Mouse (Mus musculus) ZHBTc4 (cell line): ENCODE results near the gene Kdelc2.

Experiments
- DNase-seq: peaks from one replicate; pipeline ENCODE4 v3.0.0-alpha.2; 2011; ENCODE audit warnings: low read depth, low spot score

The Kdelc2 gene

GRCm38 (mm10) chr9:53383951-53384866, at the start of gene Kdelc2:
TSS of gene Kdelc2 (plus strand) at chr9:53384025.
- peak; percentile 95 for DNase-seq

GRCm38 (mm10) chr9:53335131-53335530, 48.7 kb upstream of the Kdelc2 start:
- no peak for DNase-seq

DNA sequence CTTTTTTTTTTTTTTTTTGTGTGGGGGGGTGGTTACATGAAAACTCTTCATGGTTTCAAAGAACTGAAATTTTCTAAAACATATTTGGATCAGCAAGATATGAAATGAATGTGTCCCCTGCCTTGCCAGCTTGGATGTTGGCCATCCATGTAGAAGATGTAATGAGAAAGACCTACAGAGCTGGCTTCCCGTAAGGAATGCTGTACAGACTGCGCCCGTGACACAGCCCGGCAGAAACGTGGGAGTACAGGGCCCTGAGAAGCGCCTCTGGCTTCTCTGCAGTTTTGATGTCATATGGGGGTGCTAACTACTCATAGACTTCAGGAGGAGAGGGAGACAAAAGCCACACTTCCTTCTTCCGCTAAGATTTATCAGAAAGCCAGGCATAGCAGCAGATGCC, 44.2 kb upstream of the Kdelc2 start:
- no peak for DNase-seq

DNA sequence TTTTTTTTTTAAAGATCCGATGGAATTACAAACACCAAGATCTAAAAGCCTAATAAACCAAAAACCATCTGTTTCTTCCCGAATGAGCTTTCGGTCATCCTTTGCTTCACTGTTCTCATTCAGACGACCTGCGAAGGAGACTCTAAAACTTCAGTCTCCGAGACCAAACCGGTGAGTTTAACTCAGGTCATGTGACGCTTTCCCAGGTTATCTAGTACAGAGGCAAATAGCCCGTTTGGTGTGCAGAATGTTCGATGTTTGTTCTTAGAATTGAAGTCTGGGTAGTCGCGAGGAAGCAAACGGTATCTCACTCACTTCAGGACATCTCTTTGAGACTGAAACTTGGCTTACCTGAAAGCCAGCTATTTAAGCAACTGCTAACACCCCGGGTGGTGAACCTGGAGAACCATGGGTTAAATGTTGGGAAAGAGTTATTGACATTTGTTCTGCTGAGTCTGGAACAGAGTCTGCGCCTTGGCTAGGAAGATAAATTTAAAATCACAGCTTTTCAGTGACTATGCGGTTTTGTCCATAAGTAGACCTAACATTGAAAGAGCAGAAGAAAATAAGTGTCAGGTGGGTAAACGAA, 43.4 kb upstream of the Kdelc2 start:
- DNase-seq, result peak; percentile 25

DNA sequence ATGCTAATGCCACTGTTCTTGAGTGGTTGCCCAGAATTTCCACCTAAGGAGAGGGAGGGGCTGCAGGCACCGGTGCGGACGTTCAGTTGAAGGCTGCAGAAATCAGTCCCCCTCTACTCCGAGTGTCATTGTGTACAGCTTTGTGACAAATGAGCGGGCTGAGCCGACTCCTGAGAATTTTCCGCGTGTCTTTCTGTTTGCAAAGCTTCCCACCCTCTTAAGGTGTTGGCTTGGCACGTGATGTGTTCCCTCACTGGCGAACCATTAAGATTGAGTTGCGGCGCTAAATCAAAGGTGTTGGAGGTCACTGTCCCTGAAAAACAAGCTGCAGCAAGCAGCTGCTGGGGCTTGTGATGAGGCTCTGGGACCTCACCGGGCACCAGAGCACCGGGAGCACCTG, 42.9 kb upstream of the Kdelc2 start:
- peak; percentile 71 for DNase-seq

GRCm38 (mm10) chr9:53341981-53342380, 41.8 kb upstream of the Kdelc2 start:
- DNase-seq, result no peak

GRCm38 (mm10) chr9:53344646-53345432, 39.0 kb upstream of the Kdelc2 start:
- DNase-seq, result no peak

DNA sequence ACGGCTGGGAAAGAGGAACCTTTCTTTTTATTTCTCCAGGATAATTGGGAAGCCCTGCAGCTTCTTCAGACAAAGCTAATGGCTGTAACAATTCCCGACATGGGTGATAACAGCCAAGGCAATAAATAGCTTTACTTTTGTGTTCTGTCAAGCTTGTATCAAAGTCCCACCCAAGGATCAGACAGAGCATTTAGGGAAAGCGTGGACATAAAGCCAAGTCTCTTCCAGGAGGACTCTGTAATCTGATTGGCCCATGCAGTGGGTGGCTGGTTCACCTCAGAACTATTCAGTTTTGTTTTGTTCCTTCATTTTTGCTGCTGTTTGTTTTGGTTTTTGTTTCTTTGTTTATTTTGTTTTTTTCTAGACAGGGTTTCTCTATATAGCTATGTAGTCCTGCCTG, 38.1 kb upstream of the Kdelc2 start:
- no peak for DNase-seq

- DNase-seq, result no peak
Measured at GRCm38 (mm10) chr9:53346402-53346801, 37.4 kb upstream of the Kdelc2 start.

- no peak for DNase-seq
Measured at GRCm38 (mm10) chr9:53349211-53349610, 34.6 kb upstream of the Kdelc2 start.

GRCm38 (mm10) chr9:53350331-53350730, 33.5 kb upstream of the Kdelc2 start:
- no peak for DNase-seq

- DNase-seq, result no peak
Measured at GRCm38 (mm10) chr9:53351899-53352298, 31.9 kb upstream of the Kdelc2 start.

GRCm38 (mm10) chr9:53353161-53353560, 30.7 kb upstream of the Kdelc2 start:
- DNase-seq, result no peak

DNA sequence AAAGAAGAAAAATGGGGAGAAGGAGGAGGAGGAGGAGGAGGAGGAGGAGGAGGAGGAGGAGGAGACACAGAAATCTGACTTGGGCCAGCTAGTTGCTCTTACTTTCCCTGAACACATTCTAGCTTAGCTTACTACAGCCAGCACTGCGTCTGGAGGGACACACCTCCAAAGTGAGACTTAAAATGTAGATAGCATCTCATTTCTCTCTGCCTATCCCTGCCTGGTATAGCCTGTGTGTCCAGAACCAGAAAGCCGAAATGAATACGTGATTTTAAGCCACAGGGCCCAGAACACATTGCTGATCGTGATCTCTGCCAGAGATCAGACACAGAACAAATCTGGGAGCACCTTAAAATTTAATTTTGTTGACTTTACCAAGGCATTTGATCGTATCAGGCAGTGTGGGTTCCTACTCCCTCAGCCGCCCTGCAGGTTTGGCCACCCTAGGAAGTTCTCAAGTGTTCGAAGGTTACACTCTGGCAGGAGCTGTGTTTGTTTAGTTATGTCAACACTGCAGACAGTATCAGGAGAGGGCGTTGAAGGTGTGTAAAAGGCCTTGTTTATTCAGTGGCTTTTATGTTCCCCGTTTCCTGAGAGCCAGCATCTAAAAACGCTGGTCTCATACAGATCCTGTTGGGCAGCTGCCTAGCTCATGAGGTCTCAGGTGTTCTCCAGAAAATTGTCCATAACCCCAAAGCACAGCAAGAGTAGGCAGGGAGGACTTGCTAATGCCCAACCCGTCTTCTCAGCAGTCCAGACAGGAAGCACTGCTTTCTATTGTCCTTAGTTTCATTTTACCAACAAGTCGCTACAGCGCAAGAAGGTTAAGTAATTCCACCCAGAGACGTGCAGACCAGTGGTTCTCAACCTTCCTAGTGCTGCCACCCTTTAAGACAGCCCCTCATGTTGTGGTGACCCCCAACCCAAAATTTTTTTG, 27.3 kb upstream of the Kdelc2 start:
- no peak for DNase-seq

DNA sequence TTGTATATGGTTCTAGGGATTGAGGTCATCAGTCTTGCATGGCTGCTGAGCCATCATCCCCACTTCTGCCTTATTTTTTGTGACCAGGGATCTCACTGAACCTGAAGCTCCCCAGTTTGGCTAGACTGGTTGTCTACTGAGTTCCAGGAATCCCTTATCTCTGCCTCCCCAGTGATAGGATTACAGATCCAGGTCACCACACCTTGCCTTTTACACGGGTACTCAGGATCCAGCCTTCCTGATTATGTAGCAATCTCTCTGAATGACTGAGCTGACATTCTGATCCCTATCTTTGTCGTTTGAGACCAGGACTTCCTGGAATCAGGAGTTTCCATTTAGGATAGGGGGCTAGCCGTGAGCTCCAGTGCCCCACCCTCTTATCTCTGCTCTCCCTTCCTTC, 12.5 kb upstream of the Kdelc2 start:
- DNase-seq, result no peak

DNA sequence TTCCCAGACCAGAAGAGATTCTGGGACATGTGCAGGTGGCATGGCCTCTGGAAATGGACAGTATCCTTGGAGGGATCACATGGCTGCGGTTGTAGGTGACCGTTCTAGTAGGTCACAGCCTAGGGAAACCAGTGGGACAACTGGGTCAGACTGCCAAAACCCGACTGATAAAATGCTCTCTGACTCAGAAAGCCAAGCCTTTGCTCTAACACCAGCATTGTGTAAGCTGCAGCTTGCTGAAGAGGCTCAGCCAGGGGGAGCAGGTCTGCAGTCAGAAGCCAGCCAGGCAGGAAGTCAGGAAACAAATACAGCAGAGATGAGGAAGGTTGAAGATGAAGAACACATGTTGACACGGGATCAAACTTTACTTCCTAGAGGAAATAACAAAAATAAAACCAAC, 7.9 kb upstream of the Kdelc2 start:
- no peak for DNase-seq

DNA sequence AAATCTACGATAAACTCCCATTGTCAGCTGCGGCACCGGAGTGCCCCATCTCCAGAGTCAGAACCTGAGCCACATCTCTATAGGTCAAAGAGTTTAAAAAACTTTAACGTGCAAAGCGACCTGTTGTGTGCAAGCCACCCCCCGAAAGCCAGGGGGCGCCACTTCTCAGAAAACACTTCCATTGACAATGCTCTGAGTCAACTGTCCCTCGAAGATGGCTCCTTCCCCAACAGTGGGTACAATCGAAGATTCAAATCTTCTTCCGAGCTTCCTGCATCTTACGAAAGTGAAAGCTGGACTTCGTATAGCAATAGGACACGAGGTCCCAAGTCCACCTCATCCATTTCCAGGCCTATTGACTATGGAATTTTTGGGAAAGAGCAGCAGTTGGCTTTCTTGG, 7.0 kb upstream of the Kdelc2 start:
- peak; percentile 59 for DNase-seq

DNA sequence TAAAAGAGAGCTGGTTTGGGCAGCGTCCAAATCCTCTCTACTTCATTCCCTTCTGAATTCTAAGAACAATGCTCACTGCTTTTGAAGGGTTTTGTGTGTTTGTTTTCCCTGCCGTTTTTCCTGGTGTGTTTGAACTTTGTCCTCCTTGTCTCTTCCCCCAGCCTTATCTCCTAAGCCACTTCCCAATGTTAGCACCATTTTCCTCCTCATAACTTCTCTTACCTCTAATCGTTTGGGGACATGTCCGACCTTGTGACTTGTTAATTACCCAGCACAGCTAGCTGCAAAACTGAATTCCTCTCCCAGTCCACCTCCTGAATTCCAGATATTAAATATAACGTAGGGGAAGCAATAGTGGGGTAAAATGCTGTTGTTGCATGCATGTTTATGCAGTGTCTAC, 6.2 kb upstream of the Kdelc2 start:
- no peak for DNase-seq

DNA sequence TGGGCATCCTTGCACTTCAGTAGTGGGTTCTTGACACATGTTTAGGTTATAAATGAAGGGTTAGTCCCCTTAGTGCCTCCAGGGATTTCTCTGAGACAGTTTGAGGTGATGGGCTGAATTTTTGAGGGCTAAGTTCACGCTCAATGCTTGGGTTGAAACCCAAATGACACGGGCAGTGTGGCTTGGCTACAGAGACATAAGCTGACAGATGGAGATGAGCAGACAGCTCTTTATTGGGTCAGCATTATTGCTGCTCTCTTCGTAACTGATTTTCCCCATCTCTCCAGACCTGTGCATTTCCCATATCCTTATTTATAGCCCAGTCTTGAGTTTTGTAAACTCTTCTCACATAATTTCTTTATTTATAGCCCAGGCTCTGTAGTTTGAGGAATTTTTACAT, 5.7 kb upstream of the Kdelc2 start:
- DNase-seq, result no peak

- no peak for DNase-seq
Measured at GRCm38 (mm10) chr9:53380595-53380994, 3.2 kb upstream of the Kdelc2 start.

DNA sequence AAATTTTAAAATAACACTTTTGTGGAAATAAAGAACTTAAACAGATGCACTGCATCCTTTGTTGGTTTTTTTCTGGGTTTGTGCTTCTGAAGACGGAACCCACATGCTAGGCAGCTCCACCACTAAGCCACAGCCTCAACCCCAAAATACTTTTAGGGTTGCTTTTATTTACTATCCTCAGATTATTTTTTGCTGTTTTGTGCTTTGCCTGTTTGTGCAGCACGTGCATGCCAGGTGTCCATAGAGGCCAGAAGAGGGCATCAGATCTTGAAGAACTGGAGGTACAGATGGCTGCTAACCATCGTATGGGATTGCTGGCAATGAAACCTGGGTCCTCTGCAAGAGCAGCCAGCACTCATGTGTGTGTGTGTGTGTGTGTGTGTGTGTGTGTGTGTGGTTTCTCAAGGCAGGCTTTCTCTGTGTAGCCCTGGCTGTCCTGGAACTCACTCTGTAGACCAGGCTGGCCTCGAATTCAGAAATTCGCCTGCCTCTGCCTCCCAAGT, 2.7 kb upstream of the Kdelc2 start:
- DNase-seq, result no peak
